Mouse (Mus musculus) kidney, embryonic 15.5 days (tissue): Measurements from ENCODE around the gene Tmem101. TPM values are rescaled to one million over a fixed set of nuclear protein-coding genes. Genes with fewer than 3 reads are reported as not detected.

ENCODE experiments used
- ATAC-seq: fragments of 200-750 bp; cut with Nextera tagmentation; replicated peaks from 2 replicates; pipeline ENCODE4 v1.8.0; 2017; ENCODE audit warnings: moderate TSS enrichment; ENCODE audit not compliant: low FRiP score
- H3K27ac ChIP-seq: fragments of 300-500 bp; sonication (generic); 2 replicates; pipeline ENCODE4 v1.5.1; 2015; ENCODE audit warnings: mild to moderate bottlenecking, inconsistent platforms
- H3K27me3 ChIP-seq: fragments of 300-500 bp; sonication (generic); 2 replicates; pipeline ENCODE4 v1.6.1; 2015; ENCODE audit warnings: inconsistent platforms
- H3K36me3 ChIP-seq: fragments of 300-500 bp; sonication (generic); 2 replicates; pipeline ENCODE4 v1.6.1; 2015; ENCODE audit warnings: inconsistent platforms
- H3K4me1 ChIP-seq: fragments of 300-500 bp; sonication (generic); 2 replicates; pipeline ENCODE4 v1.6.1; 2015; ENCODE audit warnings: inconsistent platforms
- H3K4me2 ChIP-seq: fragments of 300-500 bp; sonication (generic); 2 replicates; pipeline ENCODE4 v1.6.1; 2015; ENCODE audit warnings: moderate library complexity, mild to moderate bottlenecking, inconsistent platforms
- H3K4me3 ChIP-seq: fragments of 300-500 bp; sonication (generic); replicated peaks from 2 replicates; pipeline ENCODE4 v1.5.1; 2015; ENCODE audit warnings: mild to moderate bottlenecking, inconsistent platforms
- H3K9ac ChIP-seq: fragments of 300-500 bp; sonication (generic); 2 replicates; pipeline ENCODE4 v1.6.1; 2015; ENCODE audit warnings: mild to moderate bottlenecking, inconsistent platforms
- H3K9me3 ChIP-seq: fragments of 300-500 bp; sonication (generic); replicated peaks from 2 replicates; pipeline ENCODE4 v1.6.1; 2016; ENCODE audit warnings: inconsistent platforms
- WGBS: fragments of 180-500 bp; shearing (Covaris S2); methylation state at CpG from one replicate; pipeline ENCODE4 v1.1.7; 2015; ENCODE audit warnings: mixed read lengths; 5-methylcytosine and 5-hydroxymethylcytosine counted together
- polyA plus RNA-seq: library from polyadenylated mRNA; unstranded; fragments of >200 nt; fragmentation: Nextera tagmentation; extraction: Ambion mirVana; gene quantifications from 2 replicates; pipeline ENCODE4 v1.2.1, GENCODE M21; 2015

Gene Tmem101
- polyA plus RNA-seq, 1 experiment from 2014 or later, result 35.3 TPM

DNA sequence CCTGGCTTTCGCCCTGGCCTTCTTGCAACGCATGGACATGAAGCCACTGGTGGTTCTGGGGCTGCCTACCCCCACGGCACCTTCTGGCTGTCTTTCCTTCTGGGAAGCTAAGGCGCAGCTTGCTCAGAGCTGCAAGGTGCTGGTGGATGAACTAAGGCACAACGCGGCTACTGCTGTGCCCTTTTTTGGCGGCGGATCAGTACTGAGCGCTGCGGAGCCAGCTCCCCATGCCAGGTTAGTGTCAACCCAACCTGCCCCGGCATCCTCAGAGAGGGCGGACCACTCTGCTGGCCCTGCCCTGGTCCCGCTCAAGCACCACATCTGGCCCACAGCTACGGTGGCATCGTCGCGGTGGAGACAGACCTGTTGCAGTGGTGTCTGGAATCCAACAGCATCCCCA is 9.7 kb downstream of the Tmem101 start:
- Histone ChIP-seq H3K36me3 (no peaks in the 10 kb centered on the region), H3K27me3 (peaks cover 71% of the 10 kb centered on the region), H3K4me2 (peak overlapping the region; percentile 60), H3K4me1 (peaks cover 38% of the 10 kb centered on the region), H3K4me3 (peak overlapping the region; percentile 37; the same call in 1 of the 2 replicates), H3K9me3 (no peaks in the 10 kb centered on the region), H3K27ac (no peak overlapping the region), H3K9ac (no peak overlapping the region)
- 11% methylated on average over 17 of the region's 17 CpGs for WGBS
- no peak for ATAC-seq

DNA sequence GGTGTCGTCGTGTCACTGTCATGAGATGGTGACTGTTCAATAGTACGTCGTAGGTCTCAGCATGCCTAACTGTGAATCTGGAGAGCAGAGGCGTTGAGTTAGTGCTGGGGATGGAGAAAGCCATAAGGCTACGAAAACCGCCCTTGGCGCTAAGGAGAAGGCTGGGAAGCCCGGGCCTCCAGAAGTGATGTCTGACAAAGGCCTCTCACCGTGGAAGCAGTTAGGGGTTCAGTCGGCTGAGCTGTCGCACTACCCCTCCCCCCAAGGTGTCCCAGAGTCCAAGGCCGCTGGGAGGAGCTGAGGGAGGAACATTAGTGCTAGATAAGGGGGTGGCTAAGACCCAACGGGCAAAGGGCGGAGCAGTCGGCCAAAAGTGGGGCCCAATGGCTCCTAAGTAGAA is 10.2 kb downstream of the Tmem101 start:
- no peaks in the 10 kb centered on the region for H3K36me3 ChIP-seq
- H3K9me3 ChIP-seq, result no peaks in the 10 kb centered on the region
- ATAC-seq, result no peak
- H3K4me1 ChIP-seq, result peaks cover 38% of the 10 kb centered on the region
- H3K4me3 ChIP-seq, result peak overlapping the region; percentile 37
- WGBS, result 4% methylated on average over 16 of the region's 16 CpGs
- H3K27me3 ChIP-seq, result peaks cover 71% of the 10 kb centered on the region
- H3K4me2 ChIP-seq, result peak overlapping the region; percentile 60
- no peak overlapping the region for H3K27ac ChIP-seq
- H3K9ac ChIP-seq, result no peak overlapping the region

DNA sequence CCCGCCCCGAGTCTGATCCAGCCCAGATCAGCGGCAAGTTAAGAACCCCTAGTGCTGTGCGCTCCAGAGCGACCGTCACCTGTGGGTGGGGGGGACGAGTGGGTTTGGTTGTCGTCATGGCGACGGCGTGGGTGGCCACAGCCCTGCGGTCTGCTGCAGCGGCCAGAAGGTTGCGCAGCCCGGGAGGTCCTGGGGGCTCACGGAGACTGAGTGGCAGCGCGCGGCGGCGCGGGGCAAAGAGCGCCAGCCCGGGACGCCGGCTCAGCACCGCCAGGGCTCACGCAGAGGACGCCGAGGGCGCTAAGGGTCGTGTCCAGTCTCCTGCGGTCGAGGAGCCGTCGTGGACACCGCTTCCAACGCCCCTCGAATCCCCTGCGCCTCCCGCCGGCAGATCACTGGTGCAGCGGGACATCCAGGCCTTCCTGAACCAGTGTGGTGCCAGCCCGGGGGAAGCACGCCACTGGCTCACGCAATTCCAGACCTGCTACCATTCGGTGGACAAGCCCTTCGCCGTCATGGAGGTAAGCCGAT is 10.7 kb downstream of the Tmem101 start, which contains the start of gene Nags:
TSS of gene Nags (plus strand) at position 43 of the 531 bp plus-strand sequence.
- under 1% methylated on average over 50 of the region's 50 CpGs for WGBS
- no peak for ATAC-seq
- peak within 1 kb of the TSS; percentile 60 for H3K4me2 ChIP-seq

DNA sequence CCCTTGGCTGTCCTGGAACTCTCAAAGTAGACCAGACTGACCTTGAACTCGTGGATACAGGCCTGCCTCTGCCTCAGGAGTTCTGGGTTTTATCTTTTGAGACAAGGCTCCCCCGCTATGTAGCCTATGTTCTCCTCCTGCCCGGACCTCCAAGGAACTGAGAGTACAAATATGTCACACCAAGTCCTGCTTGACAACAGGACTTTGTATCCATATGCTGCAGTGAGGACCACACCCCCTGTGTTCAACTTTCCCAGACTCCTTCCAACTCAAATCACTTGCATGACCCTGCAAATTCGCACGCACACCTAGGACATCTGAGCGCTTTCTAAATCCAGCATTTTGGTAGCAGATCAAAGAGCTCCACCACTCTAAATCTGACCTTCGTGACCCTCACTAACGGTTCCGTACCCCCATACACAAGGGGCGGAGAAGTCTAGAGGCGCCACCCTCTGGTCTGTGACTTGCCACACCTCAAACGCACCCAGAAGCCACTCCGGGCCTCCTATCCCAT is 11.2 kb downstream of the Tmem101 start:
- no peaks in the 10 kb centered on the region for H3K9me3 ChIP-seq
- ATAC-seq, result 0 out of 2 replicates have a peak, but pooled peaks have one; percentile 43
- H3K4me1 ChIP-seq, result peaks cover 38% of the 10 kb centered on the region
- 25% methylated on average over 13 of the region's 13 CpGs for WGBS
- H3K36me3 ChIP-seq, result no peaks in the 10 kb centered on the region
- H3K27me3 ChIP-seq, result peaks cover 71% of the 10 kb centered on the region
- no peak overlapping the region for H3K27ac ChIP-seq
- H3K4me3 ChIP-seq, result peak overlapping the region; percentile 37
- 0 out of 2 replicates have a peak overlapping the region, but pooled peaks have one; percentile 31 for H3K9ac ChIP-seq
- H3K4me2 ChIP-seq, result peak overlapping the region; percentile 60

More for the DNA sequence above, 10.7 kb downstream of the Tmem101 start, which contains the start of gene Nags:
- no peak within 1 kb of the TSS for H3K27ac ChIP-seq
- H3K9ac ChIP-seq, result 0 out of 2 replicates have a peak within 1 kb of the TSS, but pooled peaks have one; percentile 31
- no peaks in the 10 kb centered on the region for H3K9me3 ChIP-seq
- peaks cover 38% of the 10 kb centered on the region for H3K4me1 ChIP-seq
- peaks cover 71% of the 10 kb centered on the region for H3K27me3 ChIP-seq
- peak within 1 kb of the TSS; percentile 37 for H3K4me3 ChIP-seq
- H3K36me3 ChIP-seq, result no peaks in the 10 kb centered on the region

DNA sequence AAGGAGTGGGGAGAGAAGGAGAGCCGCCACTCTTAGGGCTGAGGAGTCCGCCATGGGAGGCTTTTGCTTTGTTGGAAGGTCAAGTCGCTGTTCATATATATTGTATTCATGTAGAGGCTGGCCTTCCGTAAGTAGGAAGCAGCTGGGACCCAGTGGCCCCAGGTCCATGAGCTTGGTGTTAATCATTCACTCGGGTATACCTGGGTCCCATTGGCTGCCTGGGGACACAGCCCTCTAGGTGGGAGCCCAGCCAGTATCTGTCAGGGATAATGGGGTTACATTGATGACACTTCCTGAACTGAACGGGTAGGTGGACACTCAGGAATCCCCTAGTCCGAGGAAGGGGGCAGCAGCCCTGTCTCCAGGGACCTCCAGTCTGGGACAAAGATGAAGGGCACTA is 13.8 kb downstream of the Tmem101 start:
- ATAC-seq, result no peak
- WGBS, result 55% methylated on average over 7 of the region's 7 CpGs
- no peak overlapping the region for H3K4me2 ChIP-seq

DNA sequence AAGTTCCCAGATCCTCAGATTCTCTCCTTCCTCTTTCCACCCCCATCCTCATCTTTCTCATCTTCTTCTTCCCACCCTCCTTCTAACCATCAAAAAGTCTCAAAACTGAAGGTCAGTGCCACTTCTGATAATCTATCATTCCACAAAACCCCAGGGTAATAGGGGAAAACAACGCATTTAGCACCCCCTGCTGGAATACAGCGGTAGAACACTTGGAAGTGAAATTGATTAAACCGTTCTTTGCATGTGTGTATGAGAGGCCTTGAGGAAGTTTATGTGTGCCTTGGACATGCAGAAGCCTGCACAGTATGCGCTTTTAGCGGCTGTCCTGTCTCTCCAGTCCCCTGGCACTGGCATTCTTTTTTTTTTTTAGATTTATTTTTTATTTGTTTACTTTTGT is 15.7 kb downstream of the Tmem101 start:
- H3K4me2 ChIP-seq, result no peak overlapping the region
- H3K27ac ChIP-seq, result no peak overlapping the region
- no peaks in the 10 kb centered on the region for H3K9me3 ChIP-seq
- H3K4me3 ChIP-seq, result no peak overlapping the region
- H3K9ac ChIP-seq, result no peak overlapping the region
- peaks cover 46% of the 10 kb centered on the region for H3K27me3 ChIP-seq
- 6% methylated on average over 5 of the region's 5 CpGs for WGBS
- no peak for ATAC-seq
- peaks cover 19% of the 10 kb centered on the region for H3K4me1 ChIP-seq
- H3K36me3 ChIP-seq, result no peaks in the 10 kb centered on the region

More for the DNA sequence above, 13.8 kb downstream of the Tmem101 start:
- 0 out of 2 replicates have a peak overlapping the region, but pooled peaks have one; percentile 9 for H3K27ac ChIP-seq
- no peak overlapping the region for H3K4me3 ChIP-seq
- H3K9ac ChIP-seq, result no peak overlapping the region
- peaks cover 65% of the 10 kb centered on the region for H3K27me3 ChIP-seq
- H3K4me1 ChIP-seq, result peaks cover 34% of the 10 kb centered on the region
- no peaks in the 10 kb centered on the region for H3K9me3 ChIP-seq
- no peaks in the 10 kb centered on the region for H3K36me3 ChIP-seq

DNA sequence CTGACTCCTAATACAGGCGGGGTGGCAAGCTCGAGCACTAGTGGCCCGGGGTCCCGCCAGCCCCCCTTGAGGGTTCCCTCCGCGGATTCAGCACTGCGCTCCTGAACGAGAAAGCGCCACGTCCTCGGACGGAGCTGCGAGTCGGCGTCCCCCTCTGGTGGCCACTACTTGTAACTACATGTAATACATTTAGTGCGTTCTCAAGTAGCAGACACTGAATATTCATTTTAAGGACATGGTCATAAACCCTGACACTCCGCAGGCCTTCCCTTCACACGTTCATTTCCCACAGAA is 17.8 kb downstream of the Tmem101 start:
- H3K36me3 ChIP-seq, result no peaks in the 10 kb centered on the region
- peak overlapping the region; percentile 67 for H3K4me2 ChIP-seq
- no peaks in the 10 kb centered on the region for H3K9me3 ChIP-seq
- ATAC-seq, result no peak
- H3K27ac ChIP-seq, result no peak overlapping the region
- H3K4me1 ChIP-seq, result 0 out of 2 replicates have a peak, but pooled peaks cover 25% of the 10 kb centered on the region
- 0 out of 2 replicates have a peak overlapping the region, but pooled peaks have one; percentile 36 for H3K9ac ChIP-seq
- H3K27me3 ChIP-seq, result peaks cover 25% of the 10 kb centered on the region
- H3K4me3 ChIP-seq, result peak overlapping the region; percentile 32
- under 1% methylated on average over 18 of the region's 18 CpGs for WGBS

DNA sequence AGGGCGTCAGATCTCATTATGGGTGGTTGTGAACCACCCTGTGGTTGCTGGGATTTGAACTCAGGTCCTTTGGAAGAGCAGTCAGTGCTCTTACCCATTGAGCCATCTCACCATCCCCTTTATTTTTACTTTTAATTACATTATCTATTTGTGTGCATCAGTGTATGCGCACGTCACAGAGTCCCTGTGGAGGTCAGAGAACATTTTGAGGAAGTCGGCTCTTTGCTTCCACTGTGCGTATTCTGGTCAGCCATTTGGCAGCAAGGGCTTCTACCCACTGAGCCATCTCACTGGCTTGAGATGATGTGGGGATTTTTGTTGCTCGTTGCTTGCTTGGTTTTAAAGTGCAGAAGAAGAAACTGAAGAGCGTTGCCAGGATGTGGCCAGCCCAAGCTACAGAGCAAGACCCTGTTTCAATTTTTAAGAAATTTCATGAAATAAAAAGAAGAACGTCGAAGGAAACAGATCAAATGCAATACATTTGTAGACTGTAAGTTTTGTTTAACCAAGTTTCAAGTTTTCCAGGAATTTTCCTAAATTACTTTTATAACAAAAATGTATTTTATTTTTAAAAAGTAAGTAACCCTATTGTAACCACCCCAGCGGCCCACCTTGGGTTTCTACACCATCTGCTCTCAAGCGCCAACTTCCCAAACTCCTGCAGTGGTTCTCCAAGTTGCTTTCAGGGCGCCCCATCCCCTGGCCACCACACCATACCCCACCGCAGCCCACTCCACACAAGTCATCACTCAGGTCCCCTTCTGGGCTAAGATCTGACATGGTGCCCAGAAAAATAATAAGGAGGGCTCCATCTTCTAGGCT is 18.4 kb downstream of the Tmem101 start:
- H3K4me1 ChIP-seq, result 0 out of 2 replicates have a peak, but pooled peaks cover 24% of the 10 kb centered on the region
- H3K4me2 ChIP-seq, result peak overlapping the region; percentile 67
- H3K9me3 ChIP-seq, result no peaks in the 10 kb centered on the region
- WGBS, result 45% methylated on average over 13 of the region's 13 CpGs
- peak overlapping the region; percentile 32 for H3K4me3 ChIP-seq
- H3K27me3 ChIP-seq, result peaks cover 20% of the 10 kb centered on the region
- H3K36me3 ChIP-seq, result no peaks in the 10 kb centered on the region
- H3K27ac ChIP-seq, result no peak overlapping the region
- no peak for ATAC-seq
- H3K9ac ChIP-seq, result 0 out of 2 replicates have a peak overlapping the region, but pooled peaks have one; percentile 36

DNA sequence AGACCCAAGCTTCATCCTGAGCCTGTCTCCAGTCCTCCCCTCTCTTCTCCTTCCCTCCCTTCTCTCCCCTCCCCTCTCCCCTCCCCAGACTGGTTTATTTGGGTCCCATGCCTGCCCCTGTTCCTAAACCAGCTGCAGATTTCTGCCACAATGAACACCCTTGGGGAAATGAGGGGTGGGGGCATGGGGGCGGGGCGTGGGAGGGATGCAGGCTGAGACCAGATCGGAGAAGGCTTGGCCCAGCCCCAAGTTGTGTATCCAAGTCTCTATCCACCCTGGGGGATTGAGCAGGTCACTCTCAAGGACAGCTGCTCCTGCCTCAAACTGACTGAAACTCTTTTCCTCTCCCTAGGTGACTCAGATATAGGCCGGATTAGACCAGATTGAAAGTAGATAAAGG is 21.7 kb downstream of the Tmem101 start:
- no peak for ATAC-seq
- WGBS, result 34% methylated on average over 4 of the region's 4 CpGs
- Histone ChIP-seq H3K9me3 (no peaks in the 10 kb centered on the region), H3K4me2 (no peak overlapping the region), H3K4me1 (0 out of 2 replicates have a peak, but pooled peaks cover 20% of the 10 kb centered on the region), H3K27me3 (peaks cover 12% of the 10 kb centered on the region), H3K27ac (no peak overlapping the region), H3K9ac (no peak overlapping the region), H3K4me3 (no peak overlapping the region), H3K36me3 (no peaks in the 10 kb centered on the region)

DNA sequence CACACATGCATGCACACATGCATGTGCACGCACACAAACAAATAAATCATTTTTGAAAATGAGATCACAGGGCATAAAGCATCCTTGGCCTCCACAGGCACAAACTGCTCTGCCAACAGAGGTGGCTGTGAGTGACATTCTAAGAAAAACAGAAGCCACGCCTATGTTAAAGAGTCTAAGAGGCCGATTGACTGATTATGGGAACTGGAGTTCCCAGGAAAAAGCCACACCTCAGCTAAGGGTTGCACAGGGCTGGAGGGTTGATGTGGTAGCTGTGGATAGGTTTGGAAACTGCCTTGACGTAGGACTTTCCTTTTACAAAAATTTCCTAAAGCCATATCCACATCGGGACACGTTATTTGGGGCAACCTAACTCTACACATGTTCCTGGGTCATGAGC is 38.8 kb downstream of the Tmem101 start:
- Histone ChIP-seq H3K9ac (no peak overlapping the region), H3K9me3 (no peaks in the 10 kb centered on the region), H3K4me3 (no peak overlapping the region), H3K27me3 (peaks cover 5% of the 10 kb centered on the region), H3K27ac (no peak overlapping the region), H3K36me3 (no peaks in the 10 kb centered on the region), H3K4me1 (no peaks in the 10 kb centered on the region), H3K4me2 (no peak overlapping the region)
- WGBS, result 77% methylated on average over 6 of the region's 6 CpGs
- no peak for ATAC-seq

DNA sequence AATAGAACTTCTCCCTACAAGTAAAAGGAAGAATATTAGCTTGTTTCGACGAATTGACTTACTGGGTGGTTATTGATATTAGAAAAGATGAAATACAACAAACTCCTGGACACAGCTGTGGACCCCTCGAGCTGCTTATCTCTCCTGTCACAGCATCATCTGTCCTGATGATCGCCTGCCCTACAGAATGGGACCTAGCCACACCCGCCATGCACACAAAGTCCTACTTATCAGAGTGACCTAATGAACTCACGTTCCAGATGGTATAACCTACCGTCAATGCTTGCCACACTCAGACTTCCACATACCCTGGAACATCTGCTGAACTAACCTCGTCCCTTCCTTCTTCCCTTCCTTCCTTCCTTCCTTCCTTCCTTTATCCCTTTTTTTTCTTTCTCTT is 40.0 kb downstream of the Tmem101 start:
- no peaks in the 10 kb centered on the region for H3K4me1 ChIP-seq
- H3K4me3 ChIP-seq, result no peak overlapping the region
- H3K36me3 ChIP-seq, result no peaks in the 10 kb centered on the region
- no peaks in the 10 kb centered on the region for H3K9me3 ChIP-seq
- H3K27me3 ChIP-seq, result peaks cover 5% of the 10 kb centered on the region
- H3K9ac ChIP-seq, result no peak overlapping the region
- no peak for ATAC-seq
- WGBS, result 75% methylated on average over 8 of the region's 8 CpGs
- H3K4me2 ChIP-seq, result no peak overlapping the region
- no peak overlapping the region for H3K27ac ChIP-seq

DNA sequence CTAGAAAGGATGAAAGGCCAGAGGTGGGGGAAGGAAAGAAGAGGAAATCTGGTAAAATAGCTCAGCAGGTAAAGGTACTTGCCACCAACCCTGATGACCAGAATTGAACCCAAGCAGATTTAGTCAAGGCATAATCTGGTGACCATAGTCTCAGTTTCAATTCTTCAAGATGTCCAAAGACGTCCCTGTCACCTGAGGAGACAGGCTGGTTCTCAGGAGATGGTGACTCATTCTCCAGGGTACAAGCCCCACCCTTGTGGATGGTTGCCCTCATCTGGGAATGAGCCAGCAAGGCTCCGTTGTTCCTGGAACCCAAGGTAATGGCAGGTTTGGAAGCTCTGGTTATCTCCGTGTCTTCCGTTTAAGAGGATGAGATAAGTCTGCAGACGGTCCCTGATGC is 44.6 kb downstream of the Tmem101 start:
- H3K4me2 ChIP-seq, result no peak overlapping the region
- ATAC-seq, result no peak
- 77% methylated on average over 5 of the region's 5 CpGs for WGBS
- H3K27me3 ChIP-seq, result peaks cover 46% of the 10 kb centered on the region
- H3K4me1 ChIP-seq, result peaks cover 8% of the 10 kb centered on the region; the same call in 1 of the 2 replicates
- H3K36me3 ChIP-seq, result no peaks in the 10 kb centered on the region
- no peak overlapping the region for H3K4me3 ChIP-seq
- H3K9ac ChIP-seq, result no peak overlapping the region
- no peak overlapping the region for H3K27ac ChIP-seq
- no peaks in the 10 kb centered on the region for H3K9me3 ChIP-seq
